In genomic region chr2:17538493-17538892, GRCm38 (mm10) we compare ENCODE assay signal across 14 mouse cellular contexts.
DNase-seq lines count a peak whose midpoint lies in the region; ATAC-seq lines count a peak whose summit lies in the region.
"Had no signal": no experiment of that assay in that cellular context is flagged by ENCODE, and none has a peak within 500 bp of the region (broad histone marks: within the 10 kb centered on the region; RNA-seq: fewer than 3 reads in every experiment).

No protein-coding gene starts in this region.

- H3K4me2 ChIP-seq in hindbrain, embryonic 16.5 days (ENCODE audit: low read length) = no peak overlapping the region
- H3K4me2 ChIP-seq in hindbrain, embryonic 12.5 days (replicated peaks) = no peak overlapping the region
- H3K4me2 ChIP-seq: embryonic facial prominence, embryonic 15.5 days had no signal

- H3K27ac ChIP-seq in hindbrain, embryonic 16.5 days (ENCODE audit: low read depth, low read length) = no peak overlapping the region
- no peak overlapping the region for H3K27ac ChIP-seq in hindbrain, embryonic 12.5 days
- H3K27ac ChIP-seq: embryonic facial prominence, embryonic 15.5 days had no signal

- ATAC-seq in hindbrain, embryonic 16.5 days = peak; percentile 54
- ATAC-seq in hindbrain, embryonic 12.5 days (ENCODE audit: low FRiP score) = no peak
- ATAC-seq: activated CD4-positive, CD25-positive, alpha-beta regulatory T cell, adult 4 months had no signal

- WGBS in hindbrain, embryonic 16.5 days = 81% methylated on average over 4 of the region's 4 CpGs
- WGBS in hindbrain, embryonic 12.5 days = 93% methylated on average over 4 of the region's 4 CpGs

- no peaks in the 10 kb centered on the region for H3K27me3 ChIP-seq in hindbrain, embryonic 16.5 days (replicated peaks; ENCODE audit: control insufficient read depth, insufficient read depth, low read length)
- no peaks in the 10 kb centered on the region for H3K27me3 ChIP-seq in hindbrain, embryonic 12.5 days
- H3K27me3 ChIP-seq: embryonic facial prominence, embryonic 15.5 days had no signal

- no peak overlapping the region for H3K9ac ChIP-seq in hindbrain, embryonic 16.5 days (ENCODE audit: low read depth, low read length)
- H3K9ac ChIP-seq in hindbrain, embryonic 12.5 days = no peak overlapping the region
- H3K9ac ChIP-seq: embryonic facial prominence, embryonic 15.5 days had no signal

- no peaks in the 10 kb centered on the region for H3K4me1 ChIP-seq in hindbrain, embryonic 16.5 days (ENCODE audit: control insufficient read depth, insufficient read depth, low read depth, low read length)
- H3K4me1 ChIP-seq in hindbrain, embryonic 12.5 days = peaks cover 2% of the 10 kb centered on the region; the same call in 1 of the 2 replicates
- H3K4me1 ChIP-seq: embryonic facial prominence, embryonic 15.5 days had no signal

- H3K36me3 ChIP-seq in hindbrain, embryonic 16.5 days (ENCODE audit: control insufficient read depth, insufficient read depth, low read length) = no peaks in the 10 kb centered on the region
- no peaks in the 10 kb centered on the region for H3K36me3 ChIP-seq in hindbrain, embryonic 12.5 days
- H3K36me3 ChIP-seq: embryonic facial prominence, embryonic 15.5 days had no signal

- no peaks in the 10 kb centered on the region for H3K9me3 ChIP-seq in hindbrain, embryonic 16.5 days (ENCODE audit: control insufficient read depth, low read length)
- no peaks in the 10 kb centered on the region for H3K9me3 ChIP-seq in hindbrain, embryonic 12.5 days (replicated peaks)
- H3K9me3 ChIP-seq: embryonic facial prominence, embryonic 15.5 days had no signal

- no peak overlapping the region for H3K4me3 ChIP-seq in hindbrain, embryonic 16.5 days (ENCODE audit: low read length)
- no peak overlapping the region for H3K4me3 ChIP-seq in hindbrain, embryonic 12.5 days
- H3K4me3 ChIP-seq: embryonic facial prominence, embryonic 15.5 days had no signal

- DNase-seq in cerebellum, postnatal 10 days = peak; percentile 72 to 78
- DNase-seq in layer of hippocampus, adult 8-10 months (ENCODE audit: low spot score in 2 of 2) = peak; percentile 76 to 85
- DNase-seq in right cerebral cortex, postnatal 10 days (ENCODE audit: low spot score in 2 of 2) = peak; percentile 66 to 86
- DNase-seq in heart, adult 8-10 months (ENCODE audit: low spot score) = no peak
- no peak for DNase-seq in kidney, adult 8-10 months
- no peak for DNase-seq in gastrocnemius, adult 18-20 months (ENCODE audit: low spot score)
- DNase-seq: B cell, adult 2 months; gastrocnemius, postnatal 25 days; kidney, adult 18-20 months; lung, adult 18-20 months had no signal

Comparison
In these comparisons a context has a peak if more than half of its experiments do, and no peak if none do; other contexts are left out.
1. DNase-seq: peak in cerebellum, postnatal 10 days (2 of 2), layer of hippocampus, adult 8-10 months (2 of 2) and right cerebral cortex, postnatal 10 days (2 of 2); none in heart, adult 8-10 months (single experiment), kidney, adult 8-10 months (0 of 2) and gastrocnemius, adult 18-20 months (single experiment).